Mouse (Mus musculus): ENCODE measurements around the gene Bex3.
A peak's percentile ranks its signal among the peaks of the same experiment; 100 is the strongest.

Bex3 gene

GRCm38 (mm10) chrX:136313792-136314564 is 43.9 kb downstream of the Bex3 start:
- peak; percentile 41 for DNase-seq

GRCm38 (mm10) chrX:136319953-136320352 is 49.9 kb downstream of the Bex3 start:
- DNase-seq = no peak

Measured in retina, postnatal 1 day (tissue).